Mouse (Mus musculus): ENCODE measurements around the gene Epb41l4b. TPM values are rescaled to one million over a fixed set of nuclear protein-coding genes. Genes with fewer than 3 reads are reported as not detected.

Epb41l4b gene
- polyA plus RNA-seq, 1 experiment, result 16.9 TPM

- Histone ChIP-seq H3K27me3 (ENCODE audit: control insufficient read depth, insufficient read depth, low read length, poor library complexity, severe bottlenecking) (no peaks in the 10 kb centered on the region), H3K36me3 (ENCODE audit: control insufficient read depth, insufficient read depth, low read length, poor library complexity, severe bottlenecking) (peaks cover 2% of the 10 kb centered on the region; the same call in 1 of the 2 replicates), H3K4me3 (ENCODE audit: low read depth, low read length) (peak within 1 kb of the TSS; percentile 93), H3K27ac (ENCODE audit: insufficient read depth, low read length) (no peak within 1 kb of the TSS; the same call in none of the 2 replicates), H3K9ac (ENCODE audit: low read depth, poor library complexity, severe bottlenecking) (peak within 1 kb of the TSS; percentile 83), H3K4me1 (ENCODE audit: control insufficient read depth, insufficient read depth, low read length) (no peaks in the 10 kb centered on the region), H3K9me3 (replicated peaks; ENCODE audit: control insufficient read depth, insufficient read depth, low read length, poor library complexity, severe bottlenecking) (no peaks in the 10 kb centered on the region)
- TF ChIP-seq EP300 (IDR thresholded peaks at IDR 0.05; ENCODE audit: insufficient read depth, low read depth, low read length) (no peak), CTCF (IDR thresholded peaks at IDR 0.05; ENCODE audit: low read depth, low read length) (no peak), POLR2A (IDR thresholded peaks at IDR 0.05; ENCODE audit: insufficient read depth, low read length) (no peak)
These were observed 196.3 kb downstream of the Epb41l4b start, which contains the start of gene Tmem245 for GRCm38 (mm10) chr4:56946641-56947640. Gene Tmem245, minus strand, starts transcription at chr4:56947437.

DNA sequence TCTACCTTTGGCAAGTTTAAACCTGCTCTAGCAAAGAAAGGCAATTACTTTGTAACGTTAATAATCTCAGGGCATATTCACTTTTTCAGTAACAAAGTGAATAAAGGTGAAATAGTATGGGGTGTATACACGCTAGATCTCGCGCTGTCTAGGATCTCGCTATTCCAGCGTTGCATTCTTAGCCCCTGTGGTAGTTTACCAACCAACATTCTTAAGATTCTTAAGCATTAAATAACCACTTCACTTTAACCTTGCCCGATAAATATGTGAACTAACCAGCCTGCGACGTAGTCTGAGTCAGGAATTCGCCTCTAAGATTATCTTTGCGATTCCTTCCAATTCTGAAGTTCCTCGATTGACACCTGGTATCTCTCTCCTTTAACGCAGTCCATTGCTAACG, 197.1 kb downstream of the Epb41l4b start:
- Histone ChIP-seq H3K4me1 (ENCODE audit: control insufficient read depth, insufficient read depth, low read length) (no peaks in the 10 kb centered on the region), H3K27me3 (ENCODE audit: control insufficient read depth, insufficient read depth, low read length, poor library complexity, severe bottlenecking) (no peaks in the 10 kb centered on the region), H3K36me3 (ENCODE audit: control insufficient read depth, insufficient read depth, low read length, poor library complexity, severe bottlenecking) (peaks cover 2% of the 10 kb centered on the region; the same call in 1 of the 2 replicates), H3K4me3 (ENCODE audit: low read depth, low read length) (peak overlapping the region; percentile 93), H3K9me3 (replicated peaks; ENCODE audit: control insufficient read depth, insufficient read depth, low read length, poor library complexity, severe bottlenecking) (no peaks in the 10 kb centered on the region), H3K27ac (ENCODE audit: insufficient read depth, low read length) (no peak overlapping the region; the same call in 1 of the 2 replicates), H3K9ac (ENCODE audit: low read depth, poor library complexity, severe bottlenecking) (peak overlapping the region; percentile 83)
- no peak for TF ChIP-seq POLR2A (IDR thresholded peaks at IDR 0.05; ENCODE audit: insufficient read depth, low read length)
- no peak for TF ChIP-seq EP300 (IDR thresholded peaks at IDR 0.05; ENCODE audit: insufficient read depth, low read depth, low read length)
- TF ChIP-seq CTCF (IDR thresholded peaks at IDR 0.05; ENCODE audit: low read depth, low read length), result no peak

GRCm38 (mm10) chr4:56944286-56944685, 199.0 kb downstream of the Epb41l4b start:
- no peaks in the 10 kb centered on the region for H3K9me3 ChIP-seq (replicated peaks; ENCODE audit: control insufficient read depth, insufficient read depth, low read length, poor library complexity, severe bottlenecking)
- peaks cover 2% of the 10 kb centered on the region; the same call in 1 of the 2 replicates for H3K36me3 ChIP-seq (ENCODE audit: control insufficient read depth, insufficient read depth, low read length, poor library complexity, severe bottlenecking)
- no peak overlapping the region for H3K4me3 ChIP-seq (ENCODE audit: low read depth, low read length)
- H3K4me1 ChIP-seq (ENCODE audit: control insufficient read depth, insufficient read depth, low read length), result no peaks in the 10 kb centered on the region
- H3K9ac ChIP-seq (ENCODE audit: low read depth, poor library complexity, severe bottlenecking), result no peak overlapping the region
- H3K27me3 ChIP-seq (ENCODE audit: control insufficient read depth, insufficient read depth, low read length, poor library complexity, severe bottlenecking), result no peaks in the 10 kb centered on the region
- no peak for TF ChIP-seq CTCF (IDR thresholded peaks at IDR 0.05; ENCODE audit: low read depth, low read length)
- TF ChIP-seq EP300 (IDR thresholded peaks at IDR 0.05; ENCODE audit: insufficient read depth, low read depth, low read length), result no peak
- TF ChIP-seq POLR2A (IDR thresholded peaks at IDR 0.05; ENCODE audit: insufficient read depth, low read length), result no peak
- H3K27ac ChIP-seq (ENCODE audit: insufficient read depth, low read length), result no peak overlapping the region

DNA sequence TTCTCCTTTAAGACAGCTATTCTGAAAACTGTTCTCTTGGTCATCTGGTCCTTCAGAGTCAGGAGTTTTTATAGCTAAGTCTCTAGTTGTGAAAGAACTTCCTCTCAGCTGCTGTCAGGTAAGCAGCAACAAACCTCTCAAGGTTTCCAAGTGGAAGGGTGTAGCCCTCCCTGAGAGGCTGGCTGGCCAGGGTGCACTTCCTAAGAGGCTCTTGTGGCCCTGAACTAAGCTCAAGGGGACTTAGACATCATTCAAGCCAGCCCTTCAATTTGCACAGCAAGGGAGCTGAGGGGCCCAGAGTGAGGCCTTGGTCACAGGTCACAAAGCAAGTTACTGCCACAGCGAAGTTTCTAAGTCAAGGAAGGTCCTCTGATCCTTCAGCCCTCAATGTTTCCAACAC, 200.0 kb downstream of the Epb41l4b start:
- no peak for TF ChIP-seq CTCF (IDR thresholded peaks at IDR 0.05; ENCODE audit: low read depth, low read length)
- TF ChIP-seq EP300 (IDR thresholded peaks at IDR 0.05; ENCODE audit: insufficient read depth, low read depth, low read length), result no peak
- no peak for TF ChIP-seq POLR2A (IDR thresholded peaks at IDR 0.05; ENCODE audit: insufficient read depth, low read length)
- Histone ChIP-seq H3K9ac (ENCODE audit: low read depth, poor library complexity, severe bottlenecking) (no peak overlapping the region), H3K36me3 (ENCODE audit: control insufficient read depth, insufficient read depth, low read length, poor library complexity, severe bottlenecking) (peaks cover 7% of the 10 kb centered on the region; the same call in 1 of the 2 replicates), H3K27me3 (ENCODE audit: control insufficient read depth, insufficient read depth, low read length, poor library complexity, severe bottlenecking) (no peaks in the 10 kb centered on the region), H3K27ac (ENCODE audit: insufficient read depth, low read length) (no peak overlapping the region), H3K4me3 (ENCODE audit: low read depth, low read length) (no peak overlapping the region), H3K4me1 (ENCODE audit: control insufficient read depth, insufficient read depth, low read length) (no peaks in the 10 kb centered on the region), H3K9me3 (replicated peaks; ENCODE audit: control insufficient read depth, insufficient read depth, low read length, poor library complexity, severe bottlenecking) (no peaks in the 10 kb centered on the region)

- Histone ChIP-seq H3K27me3 (ENCODE audit: control insufficient read depth, insufficient read depth, low read length, poor library complexity, severe bottlenecking) (no peaks in the 10 kb centered on the region), H3K9ac (ENCODE audit: low read depth, poor library complexity, severe bottlenecking) (no peak overlapping the region), H3K9me3 (replicated peaks; ENCODE audit: control insufficient read depth, insufficient read depth, low read length, poor library complexity, severe bottlenecking) (no peaks in the 10 kb centered on the region), H3K36me3 (ENCODE audit: control insufficient read depth, insufficient read depth, low read length, poor library complexity, severe bottlenecking) (peaks cover 10% of the 10 kb centered on the region; the same call in 1 of the 2 replicates), H3K4me3 (ENCODE audit: low read depth, low read length) (no peak overlapping the region), H3K4me1 (ENCODE audit: control insufficient read depth, insufficient read depth, low read length) (no peaks in the 10 kb centered on the region), H3K27ac (ENCODE audit: insufficient read depth, low read length) (no peak overlapping the region)
- TF ChIP-seq POLR2A (IDR thresholded peaks at IDR 0.05; ENCODE audit: insufficient read depth, low read length) (no peak), EP300 (IDR thresholded peaks at IDR 0.05; ENCODE audit: insufficient read depth, low read depth, low read length) (no peak), CTCF (IDR thresholded peaks at IDR 0.05; ENCODE audit: low read depth, low read length) (no peak)
These were observed 200.7 kb downstream of the Epb41l4b start for GRCm38 (mm10) chr4:56942567-56942966.

Other genes with a start within 250 kb of the Epb41l4b start
- 60.6 and 61.9 TPM in 2 replicates for gene Tmem245, start 196.0 kb downstream of the Epb41l4b start, polyA plus RNA-seq (2011; ENCODE audit: insufficient read depth, insufficient read length, low read depth, missing spikeins)
- gene Frrs1l, start 153.0 kb downstream of the Epb41l4b start, polyA plus RNA-seq (2011; ENCODE audit: insufficient read depth, insufficient read length, low read depth, missing spikeins), result 1.0 and 1.4 TPM in 2 replicates
- 30.6 and 34.8 TPM in 2 replicates for gene Ptpn3, start 158.4 kb upstream of the Epb41l4b start, polyA plus RNA-seq (2011; ENCODE audit: insufficient read depth, insufficient read length, low read depth, missing spikeins)

Measured in ES-Bruce4 (cell line).